Mouse (Mus musculus): Measurements from ENCODE around the gene Chrm1. TPM values are rescaled to one million over a fixed set of nuclear protein-coding genes. Genes with fewer than 3 reads are reported as not detected.
"Not testable (repeated sequence)": the region's sequence is repeated elsewhere in the genome, so short reads cannot be mapped to it uniquely, and the experiment has no call there.

The Chrm1 gene
- polyA plus RNA-seq, 1 experiment from 2014 or later = 5.1 TPM

DNA sequence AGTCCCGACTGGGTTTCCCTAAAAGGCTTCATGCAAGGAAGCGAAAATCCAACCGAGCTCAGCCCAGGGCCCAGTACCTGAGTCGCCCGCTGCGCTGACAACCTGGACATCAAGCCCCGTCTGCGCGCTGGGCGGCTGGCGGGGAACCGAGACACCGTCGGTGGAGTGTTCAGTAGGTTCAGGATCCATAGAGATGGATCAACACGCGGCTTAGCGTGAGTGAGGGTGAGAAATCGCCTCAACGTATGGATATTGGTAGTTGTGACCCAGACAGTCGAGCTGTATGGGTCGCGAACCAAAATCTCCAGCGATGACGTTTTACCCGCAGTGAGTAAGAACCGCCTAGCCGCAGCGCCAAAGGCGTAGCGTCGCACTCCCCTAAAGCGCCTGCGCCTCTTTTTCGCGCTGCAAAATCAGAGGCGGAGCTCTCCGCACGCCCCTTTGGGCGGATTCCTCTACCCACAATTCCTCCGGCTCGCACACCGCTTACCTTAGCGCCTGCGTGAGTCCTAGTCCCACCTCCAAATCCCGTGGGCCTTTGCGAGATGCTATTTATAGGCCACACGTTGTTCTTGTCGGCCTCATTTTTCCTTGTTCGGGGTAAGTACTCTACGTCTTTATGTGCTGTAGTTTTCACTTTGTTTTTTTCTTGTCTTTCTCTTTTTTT, 59.5 kb downstream of the Chrm1 start, which contains the start of gene Slc3a2:
Slc3a2 (minus strand) TSS at position 463 of the 667 bp plus-strand sequence.
- peak within 1 kb of the TSS; percentile 78 for H3K4me3 ChIP-seq
- WGBS = under 1% methylated on average over 50 of the region's 50 CpGs
- peak; percentile 97 for ATAC-seq (replicated peaks)
- H3K9me3 ChIP-seq = no peaks in the 10 kb centered on the region
- no peaks in the 10 kb centered on the region for H3K27me3 ChIP-seq
- H3K36me3 ChIP-seq = peaks cover 26% of the 10 kb centered on the region
- peak within 1 kb of the TSS; percentile 61 for H3K4me2 ChIP-seq (replicated peaks)
- H3K4me1 ChIP-seq = peaks cover 39% of the 10 kb centered on the region
- peak within 1 kb of the TSS; percentile 93 for H3K27ac ChIP-seq (replicated peaks)
- H3K9ac ChIP-seq (replicated peaks) = peak within 1 kb of the TSS; percentile 93

DNA sequence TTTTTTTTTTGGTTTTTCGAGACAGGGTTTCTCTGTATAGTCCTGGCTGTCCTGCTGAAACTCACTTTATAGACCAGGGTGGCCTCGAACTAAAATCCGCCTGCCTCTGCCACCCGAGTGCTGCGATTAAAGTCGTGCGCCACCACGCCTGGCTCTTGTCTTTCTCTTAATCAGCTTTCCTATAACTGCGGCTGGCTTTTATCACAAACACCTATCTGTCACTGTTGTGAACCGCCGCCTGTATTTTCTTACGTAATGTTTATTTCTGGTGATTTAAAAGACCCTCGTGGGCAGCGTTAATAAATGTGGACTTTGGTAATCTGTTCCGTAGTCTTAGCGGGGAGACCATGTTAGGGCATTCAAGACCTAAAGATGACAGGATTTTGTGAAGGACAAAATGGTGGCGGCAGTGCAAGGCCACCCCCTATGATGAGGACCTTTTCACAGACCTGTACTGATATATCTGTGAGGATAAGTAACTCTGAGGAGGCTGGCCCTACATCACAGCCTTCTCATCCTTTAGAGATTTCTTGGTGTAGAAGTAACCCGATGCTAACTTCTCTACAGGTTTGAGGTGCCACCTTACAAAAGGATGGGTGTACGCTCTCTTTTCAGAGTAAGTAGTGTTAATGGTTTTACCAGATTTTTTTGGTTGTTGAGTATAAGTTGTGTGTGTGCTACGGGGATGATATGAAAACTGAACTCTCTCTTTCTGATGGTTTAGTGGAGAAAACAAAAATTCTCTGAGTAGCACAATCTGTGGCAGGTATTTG, 60.2 kb downstream of the Chrm1 start:
- Histone ChIP-seq H3K27me3 (no peaks in the 10 kb centered on the region), H3K9me3 (no peaks in the 10 kb centered on the region), H3K36me3 (peaks cover 26% of the 10 kb centered on the region), H3K4me3 (peak overlapping the region; percentile 78), H3K27ac (replicated peaks) (peak overlapping the region; percentile 93), H3K9ac (replicated peaks) (peak overlapping the region; percentile 93), H3K4me2 (replicated peaks) (peak overlapping the region; percentile 61), H3K4me1 (peaks cover 39% of the 10 kb centered on the region)
- under 1% methylated on average over 20 of the region's 20 CpGs for whole genome bisulfite sequencing
- no peak for ATAC-seq (replicated peaks)

DNA sequence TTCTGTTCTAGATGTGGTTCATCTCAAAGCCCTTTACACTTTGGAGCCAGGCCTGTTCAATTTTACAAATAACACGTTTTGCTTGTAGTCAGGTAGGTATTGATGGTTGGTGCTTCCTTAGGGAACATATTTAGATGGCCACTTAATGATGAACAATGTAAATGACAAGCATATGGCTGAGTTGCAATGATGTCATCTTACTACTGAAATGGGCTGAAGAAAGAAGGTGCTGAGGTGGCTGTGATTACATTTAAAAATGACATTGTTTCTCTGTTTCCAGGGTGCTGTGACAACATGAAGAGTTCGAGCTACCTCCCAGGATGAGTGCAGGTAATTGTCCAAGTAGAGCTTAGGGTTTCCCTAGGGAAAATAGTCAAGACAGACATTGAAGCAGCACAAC, 60.8 kb downstream of the Chrm1 start:
- WGBS = 3% methylated on average over 2 of the region's 2 CpGs
- Histone ChIP-seq H3K9ac (replicated peaks) (peak overlapping the region; percentile 93), H3K27me3 (no peaks in the 10 kb centered on the region), H3K27ac (replicated peaks) (peak overlapping the region; percentile 93), H3K4me3 (peak overlapping the region; percentile 78), H3K4me1 (peaks cover 39% of the 10 kb centered on the region), H3K36me3 (peaks cover 26% of the 10 kb centered on the region), H3K9me3 (no peaks in the 10 kb centered on the region), H3K4me2 (replicated peaks) (peak overlapping the region; percentile 61)
- ATAC-seq (replicated peaks) = no peak

DNA sequence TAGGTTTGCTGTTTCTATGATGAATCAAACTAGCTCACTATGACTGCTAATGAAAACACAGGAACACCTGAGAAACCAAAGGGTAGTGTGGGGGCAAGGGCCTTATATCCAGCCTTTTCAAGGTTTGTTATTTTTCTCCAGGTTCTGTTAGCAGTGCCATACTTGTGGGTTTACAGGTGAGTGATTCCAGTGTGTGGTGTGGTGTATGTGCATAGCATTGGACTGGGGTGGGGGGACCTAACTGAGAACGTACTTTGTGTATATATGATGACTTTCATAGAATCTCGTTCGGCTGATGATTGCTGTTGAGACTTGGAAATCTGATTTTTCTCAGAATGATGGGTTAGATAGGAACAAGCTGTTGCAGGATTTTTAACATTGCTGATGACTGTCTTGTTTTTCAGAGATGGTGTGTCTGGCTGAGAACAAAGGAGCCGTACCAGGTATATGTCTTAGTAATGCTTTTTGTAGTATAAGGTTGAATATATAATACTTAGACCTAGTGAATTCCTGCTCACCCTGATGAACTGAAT, 61.6 kb downstream of the Chrm1 start:
- no peak for ATAC-seq (replicated peaks)
- 0 out of 2 replicates have a peak overlapping the region, but pooled peaks have one; percentile 17 for H3K27ac ChIP-seq (replicated peaks)

DNA sequence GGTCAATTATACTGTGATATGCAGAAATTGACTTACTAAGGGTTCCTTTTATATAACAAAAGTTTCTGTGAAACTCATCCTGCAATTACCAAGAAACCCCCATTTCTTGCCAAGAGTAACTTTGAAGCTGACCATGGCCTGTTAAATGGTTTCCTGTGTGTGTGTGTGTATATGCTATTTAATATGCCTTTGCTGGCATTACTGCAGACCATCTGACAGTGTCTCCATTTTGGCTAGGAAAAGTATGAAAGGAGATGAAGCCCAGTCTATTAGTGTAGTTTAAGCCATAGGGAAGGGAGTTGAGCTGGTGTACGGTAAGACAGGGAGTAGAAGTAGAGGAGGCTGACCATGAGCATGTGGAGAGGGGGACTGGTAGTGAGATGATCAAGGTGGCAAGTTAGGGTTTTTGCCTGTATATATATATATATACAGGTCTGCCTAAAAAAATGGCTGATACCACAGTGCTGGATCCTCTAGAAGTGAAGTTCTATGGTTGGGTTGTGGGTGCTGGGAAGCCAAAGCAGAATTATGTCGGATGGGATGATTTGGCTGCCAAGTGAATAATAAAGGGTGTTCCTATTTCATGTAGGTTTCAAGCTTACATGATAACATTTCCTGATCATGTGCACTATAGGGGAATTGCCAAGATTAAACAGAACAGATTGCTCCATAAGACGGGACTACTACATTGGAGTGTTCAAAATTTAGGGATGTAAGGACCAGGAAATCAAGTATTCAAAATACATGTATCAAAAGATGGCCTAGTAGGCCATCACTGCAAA, 63.2 kb downstream of the Chrm1 start:
- Histone ChIP-seq H3K4me3 (no peak overlapping the region), H3K9me3 (no peaks in the 10 kb centered on the region), H3K27me3 (no peaks in the 10 kb centered on the region), H3K36me3 (peaks cover 26% of the 10 kb centered on the region), H3K9ac (replicated peaks) (no peak overlapping the region), H3K4me2 (replicated peaks) (no peak overlapping the region), H3K4me1 (peaks cover 32% of the 10 kb centered on the region), H3K27ac (replicated peaks) (no peak overlapping the region)
- 23% methylated on average over 3 of the region's 3 CpGs for WGBS
- ATAC-seq (replicated peaks) = no peak

More for the DNA sequence above, 61.6 kb downstream of the Chrm1 start:
- H3K9me3 ChIP-seq = no peaks in the 10 kb centered on the region
- H3K9ac ChIP-seq (replicated peaks) = peak overlapping the region; percentile 93
- H3K27me3 ChIP-seq = no peaks in the 10 kb centered on the region
- WGBS = 52% methylated on average over 4 of the region's 4 CpGs
- peaks cover 26% of the 10 kb centered on the region for H3K36me3 ChIP-seq
- peak overlapping the region; percentile 61 for H3K4me2 ChIP-seq (replicated peaks)
- H3K4me3 ChIP-seq = peak overlapping the region; percentile 78
- peaks cover 39% of the 10 kb centered on the region for H3K4me1 ChIP-seq

DNA sequence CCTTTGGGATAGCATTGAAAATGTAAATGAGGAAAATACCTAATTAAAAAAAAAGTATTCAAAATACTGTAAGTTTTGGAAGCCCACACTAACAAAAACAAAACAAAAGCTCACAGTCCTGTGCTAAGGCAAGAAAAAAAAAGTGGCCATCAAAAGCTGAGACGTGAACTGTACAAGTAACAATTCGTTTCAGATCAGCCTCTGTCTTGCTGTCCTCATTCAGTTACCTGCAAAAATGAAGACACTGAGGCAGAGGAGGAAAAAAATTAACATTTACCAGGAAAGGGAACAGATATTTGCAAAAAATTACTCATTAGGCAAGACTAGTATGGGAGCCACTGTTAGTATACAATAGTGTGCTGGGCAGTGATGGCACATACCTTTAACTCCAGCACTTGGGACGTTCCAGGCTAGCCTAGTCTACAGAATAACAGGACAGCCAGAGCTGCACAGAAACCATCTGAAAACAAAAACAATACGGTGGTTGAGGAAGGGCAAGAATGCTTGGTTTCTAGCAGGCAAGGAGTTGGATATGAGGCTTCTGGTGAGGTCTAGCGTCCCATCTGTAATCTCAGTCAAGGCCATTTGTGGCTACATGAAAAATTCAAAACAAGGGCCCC, 64.0 kb downstream of the Chrm1 start:
- no peak overlapping the region for H3K4me3 ChIP-seq
- H3K27me3 ChIP-seq = no peaks in the 10 kb centered on the region
- no peak for ATAC-seq (replicated peaks)
- no peak overlapping the region for H3K9ac ChIP-seq (replicated peaks)
- H3K36me3 ChIP-seq = peaks cover 26% of the 10 kb centered on the region
- H3K9me3 ChIP-seq = no peaks in the 10 kb centered on the region
- 26% methylated on average over 5 of the region's 5 CpGs for WGBS
- H3K4me1 ChIP-seq = peaks cover 25% of the 10 kb centered on the region
- no peak overlapping the region for H3K27ac ChIP-seq (replicated peaks)
- no peak overlapping the region for H3K4me2 ChIP-seq (replicated peaks)

DNA sequence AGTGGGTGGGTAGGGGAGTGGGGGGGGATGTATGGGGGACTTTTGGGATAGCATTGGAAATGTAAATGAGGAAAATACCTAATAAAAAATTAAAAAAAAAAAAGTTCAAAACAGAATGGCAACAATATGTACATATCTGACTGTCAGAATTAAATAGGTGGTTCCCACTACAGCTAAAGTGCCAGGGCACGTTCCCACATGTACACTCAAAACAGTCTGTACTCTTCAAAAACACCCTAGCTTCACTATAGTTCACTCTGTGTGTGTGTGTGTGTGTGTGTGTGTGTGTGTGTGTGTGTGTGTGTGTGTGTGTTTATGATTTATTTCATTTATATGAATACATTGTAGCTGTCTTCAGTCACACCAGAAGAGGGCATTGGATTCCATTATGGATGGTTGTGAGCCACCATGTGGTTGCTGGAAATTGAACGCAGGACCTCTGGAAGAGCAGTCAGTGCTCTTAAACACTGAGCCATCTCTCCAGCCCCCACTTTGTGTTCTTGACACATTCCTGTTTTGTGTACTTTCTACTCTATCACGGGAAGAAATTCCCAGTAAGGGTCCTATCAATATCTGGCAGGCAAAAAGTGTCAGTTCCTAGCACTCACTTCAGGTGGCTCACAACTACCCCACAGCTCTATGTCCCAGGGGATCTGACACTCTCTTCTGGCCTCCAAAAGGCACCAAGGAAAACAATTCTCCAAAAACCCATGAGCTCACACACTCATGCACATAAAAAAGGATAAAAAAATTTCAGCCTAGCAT, 64.9 kb downstream of the Chrm1 start:
- not testable (repeated sequence) for ATAC-seq (replicated peaks); H3K9me3 ChIP-seq; H3K4me2 ChIP-seq (replicated peaks); H3K9ac ChIP-seq (replicated peaks); H3K27me3 ChIP-seq; H3K4me3 ChIP-seq; H3K27ac ChIP-seq (replicated peaks)
- H3K4me1 ChIP-seq = peaks cover 25% of the 10 kb centered on the region
- peaks cover 26% of the 10 kb centered on the region for H3K36me3 ChIP-seq
- WGBS = 45% methylated on average over 3 of the region's 3 CpGs

Other genes starting within 250 kb of the Chrm1 start
- 5.5 and 6.1 TPM in 2 replicates for gene Slc22a8, start 72.5 kb upstream of the Chrm1 start, polyA plus RNA-seq (2015; fragmentation: Nextera tagmentation; extraction: Ambion mirVana)
- gene Slc22a6, start 45.8 kb upstream of the Chrm1 start, polyA plus RNA-seq (2015; fragmentation: Nextera tagmentation; extraction: Ambion mirVana) = 6.6 and 7.8 TPM in 2 replicates
- gene Slc3a2, start 59.6 kb downstream of the Chrm1 start, polyA plus RNA-seq (2015; fragmentation: Nextera tagmentation; extraction: Ambion mirVana) = 164 and 171 TPM in 2 replicates
- gene Wdr74, start 72.0 kb downstream of the Chrm1 start, polyA plus RNA-seq (2015; fragmentation: Nextera tagmentation; extraction: Ambion mirVana) = 96.5 and 97.4 TPM in 2 replicates
- gene 1700092M07Rik, start 76.9 kb downstream of the Chrm1 start, polyA plus RNA-seq (2015; fragmentation: Nextera tagmentation; extraction: Ambion mirVana) = 1.5 and 2.5 TPM in 2 replicates
- gene Stx5a, start 77.6 kb downstream of the Chrm1 start, polyA plus RNA-seq (2015; fragmentation: Nextera tagmentation; extraction: Ambion mirVana) = 130 and 133 TPM in 2 replicates
- 187 and 192 TPM in 2 replicates for gene Nxf1, start 93.3 kb downstream of the Chrm1 start, polyA plus RNA-seq (2015; fragmentation: Nextera tagmentation; extraction: Ambion mirVana)
- gene Tmem223, start 107.2 kb downstream of the Chrm1 start, polyA plus RNA-seq (2015; fragmentation: Nextera tagmentation; extraction: Ambion mirVana) = 249 and 250 TPM in 2 replicates
- 27.4 and 33.9 TPM in 2 replicates for gene Tmem179b, start 110.7 kb downstream of the Chrm1 start, polyA plus RNA-seq (2015; fragmentation: Nextera tagmentation; extraction: Ambion mirVana)
- 32.2 and 34.1 TPM in 2 replicates for gene Taf6l, start 122.6 kb downstream of the Chrm1 start, polyA plus RNA-seq (2015; fragmentation: Nextera tagmentation; extraction: Ambion mirVana)
- 162 and 169 TPM in 2 replicates for gene Polr2g, start 134.8 kb downstream of the Chrm1 start, polyA plus RNA-seq (2015; fragmentation: Nextera tagmentation; extraction: Ambion mirVana)
- 8.3 and 9.6 TPM in 2 replicates for gene Zbtb3, start 138.8 kb downstream of the Chrm1 start, polyA plus RNA-seq (2015; fragmentation: Nextera tagmentation; extraction: Ambion mirVana)
- 68.4 and 72.7 TPM in 2 replicates for gene Ttc9c, start 155.5 kb downstream of the Chrm1 start, polyA plus RNA-seq (2015; fragmentation: Nextera tagmentation; extraction: Ambion mirVana)
- 5.9 and 6.1 TPM in 2 replicates for gene Hnrnpul2, start 156.2 kb downstream of the Chrm1 start, polyA plus RNA-seq (2015; fragmentation: Nextera tagmentation; extraction: Ambion mirVana)
- gene AC129217.1, start 166.0 kb downstream of the Chrm1 start, polyA plus RNA-seq (2015; fragmentation: Nextera tagmentation; extraction: Ambion mirVana) = not detected in 2 replicates
- 80.7 and 85.2 TPM in 2 replicates for gene Bscl2, start 173.7 kb downstream of the Chrm1 start, polyA plus RNA-seq (2015; fragmentation: Nextera tagmentation; extraction: Ambion mirVana)
- 272 and 281 TPM in 2 replicates for gene Gng3, start 175.4 kb downstream of the Chrm1 start, polyA plus RNA-seq (2015; fragmentation: Nextera tagmentation; extraction: Ambion mirVana)
- 0.53 and 0.60 TPM in 2 replicates for gene Lrrn4cl, start 187.0 kb downstream of the Chrm1 start, polyA plus RNA-seq (2015; fragmentation: Nextera tagmentation; extraction: Ambion mirVana)
- 178 and 181 TPM in 2 replicates for gene Ubxn1, start 207.7 kb downstream of the Chrm1 start, polyA plus RNA-seq (2015; fragmentation: Nextera tagmentation; extraction: Ambion mirVana)
- gene Uqcc3, start 217.1 kb downstream of the Chrm1 start, polyA plus RNA-seq (2015; fragmentation: Nextera tagmentation; extraction: Ambion mirVana) = 55.4 and 61.8 TPM in 2 replicates
- gene Lbhd1, start 219.9 kb downstream of the Chrm1 start, polyA plus RNA-seq (2015; fragmentation: Nextera tagmentation; extraction: Ambion mirVana) = 59.1 and 74.7 TPM in 2 replicates
- not detected in 2 replicates for gene Gm49403, start 220.1 kb downstream of the Chrm1 start, polyA plus RNA-seq (2015; fragmentation: Nextera tagmentation; extraction: Ambion mirVana)
- gene 1810009A15Rik, start 225.1 kb downstream of the Chrm1 start, polyA plus RNA-seq (2015; fragmentation: Nextera tagmentation; extraction: Ambion mirVana) = 53.9 and 55.0 TPM in 2 replicates
- 0.25 TPM in 1 of 2 replicates, not detected in the other for gene Gm49416, start 225.1 kb downstream of the Chrm1 start, polyA plus RNA-seq (2015; fragmentation: Nextera tagmentation; extraction: Ambion mirVana)
- 42.0 and 43.7 TPM in 2 replicates for gene Ints5, start 229.2 kb downstream of the Chrm1 start, polyA plus RNA-seq (2015; fragmentation: Nextera tagmentation; extraction: Ambion mirVana)
- gene Ganab, start 234.3 kb downstream of the Chrm1 start, polyA plus RNA-seq (2015; fragmentation: Nextera tagmentation; extraction: Ambion mirVana) = 88.1 and 89.6 TPM in 2 replicates

Data from forebrain, embryonic 15.5 days (tissue).